ENCODE assay signal across 9 mouse cellular contexts in the genomic region with DNA sequence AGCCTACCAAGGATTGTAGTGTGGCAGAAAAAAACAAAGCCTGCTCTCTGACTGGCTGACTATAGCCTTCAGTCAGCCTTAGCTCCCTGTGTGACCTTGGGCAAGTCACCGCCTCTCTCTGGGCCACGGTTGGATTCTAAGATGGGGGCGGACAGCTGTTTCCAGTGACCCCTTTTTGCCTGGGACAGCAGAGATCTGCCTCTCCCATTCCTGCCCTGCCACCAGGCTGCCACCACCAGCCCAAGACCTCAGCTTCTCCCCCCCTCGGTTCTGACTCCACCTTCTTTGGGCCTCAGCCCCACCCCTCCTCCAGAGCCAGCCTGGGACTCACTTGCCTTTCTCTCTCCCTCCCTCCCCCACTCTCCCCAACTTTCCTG. TPM values are rescaled to one million over a fixed set of nuclear protein-coding genes. Genes with fewer than 3 reads are reported as not detected.
DNase-seq lines count a peak whose midpoint lies in the region; ATAC-seq and TF ChIP-seq lines count a peak whose summit lies in the region.
"Had no signal": no experiment of that assay in that cellular context is flagged by ENCODE, and none has a peak within 500 bp of the region (broad histone marks: within the 10 kb centered on the region; RNA-seq: fewer than 3 reads in every experiment).

No protein-coding gene starts in this region.

- H3K9me3 ChIP-seq in hindbrain, embryonic 10.5 days: no peaks in the 10 kb centered on the region
- H3K9me3 ChIP-seq in hindbrain, embryonic 14.5 days (ENCODE audit: control insufficient read depth, low read length): no peaks in the 10 kb centered on the region
- H3K9me3 ChIP-seq in embryonic facial prominence, embryonic 15.5 days (replicated peaks): no peaks in the 10 kb centered on the region
- H3K9me3 ChIP-seq in stomach, postnatal 0 days (ENCODE audit: control insufficient read depth, low read length): no peaks in the 10 kb centered on the region

- peaks cover 83% of the 10 kb centered on the region for H3K4me1 ChIP-seq in hindbrain, embryonic 10.5 days (replicated peaks)
- peaks cover 14% of the 10 kb centered on the region; the same call in 1 of the 2 replicates for H3K4me1 ChIP-seq in hindbrain, embryonic 14.5 days (replicated peaks; ENCODE audit: control insufficient read depth, insufficient read depth, low read length)
- H3K4me1 ChIP-seq in spleen, adult 2 months (ENCODE audit: control insufficient read depth, insufficient read depth, insufficient read length): no peaks in the 10 kb centered on the region; the same call in 1 of the 2 replicates
- H3K4me1 ChIP-seq in embryonic facial prominence, embryonic 15.5 days: peaks cover 39% of the 10 kb centered on the region
- peaks cover 3% of the 10 kb centered on the region; the same call in 1 of the 2 replicates for H3K4me1 ChIP-seq in stomach, postnatal 0 days (replicated peaks; ENCODE audit: control insufficient read depth, insufficient read depth)

- H3K27ac ChIP-seq in hindbrain, embryonic 10.5 days: peak overlapping the region; percentile 87
- H3K27ac ChIP-seq in hindbrain, embryonic 14.5 days: no peak overlapping the region
- H3K27ac ChIP-seq in spleen, adult 2 months (ENCODE audit: insufficient read depth, low read length): peak overlapping the region; percentile 44; the same call in 1 of the 2 replicates
- peak overlapping the region; percentile 78; the same call in 1 of the 2 replicates for H3K27ac ChIP-seq in embryonic facial prominence, embryonic 15.5 days (replicated peaks)
- H3K27ac ChIP-seq in stomach, postnatal 0 days (replicated peaks): peak overlapping the region; percentile 74

- H3K4me2 ChIP-seq in hindbrain, embryonic 14.5 days (replicated peaks): no peak overlapping the region
- H3K4me2 ChIP-seq in embryonic facial prominence, embryonic 15.5 days (replicated peaks): no peak overlapping the region
- no peak overlapping the region for H3K4me2 ChIP-seq in stomach, postnatal 0 days (replicated peaks; ENCODE audit: low read depth)

- H3K9ac ChIP-seq in hindbrain, embryonic 14.5 days: no peak overlapping the region
- no peak overlapping the region for H3K9ac ChIP-seq in embryonic facial prominence, embryonic 15.5 days
- no peak overlapping the region for H3K9ac ChIP-seq in stomach, postnatal 0 days (ENCODE audit: low read length)

- TF ChIP-seq CTCF in spleen, adult 2 months (IDR thresholded peaks at IDR 0.05; ENCODE audit: extremely low read depth, insufficient read depth, insufficient read length, insufficient replicate concordance): no peak
- no peak for TF ChIP-seq CTCF in stomach, postnatal 0 days (IDR thresholded peaks at IDR 0.05; ENCODE audit: low read depth)

- TF ChIP-seq POLR2A in spleen, adult 2 months (IDR thresholded peaks at IDR 0.05; ENCODE audit: low read depth, low read length): no peak

- ATAC-seq in hindbrain, embryonic 14.5 days (ENCODE audit: low FRiP score): no peak
- ATAC-seq in embryonic facial prominence, embryonic 15.5 days (ENCODE audit: insufficient number of reproducible peaks, low FRiP score, low TSS enrichment, low read depth): no peak
- ATAC-seq in stomach, postnatal 0 days (ENCODE audit: low FRiP score, low TSS enrichment): no peak

- TF ChIP-seq EP300 in stomach, postnatal 0 days (optimal IDR thresholded peaks at IDR 0.05): no peak

- WGBS in hindbrain, embryonic 10.5 days: 35% methylated on average over 4 of the region's 4 CpGs
- 34% methylated on average over 4 of the region's 4 CpGs for WGBS in hindbrain, embryonic 14.5 days
- WGBS in spleen, adult 2 months: 80% methylated on average over 4 of the region's 4 CpGs
- 45% methylated on average over 4 of the region's 4 CpGs for WGBS in embryonic facial prominence, embryonic 15.5 days
- WGBS in stomach, postnatal 0 days: 43% methylated on average over 4 of the region's 4 CpGs

- peaks cover 32% of the 10 kb centered on the region for H3K36me3 ChIP-seq in hindbrain, embryonic 10.5 days
- peaks cover 28% of the 10 kb centered on the region for H3K36me3 ChIP-seq in hindbrain, embryonic 14.5 days (replicated peaks; ENCODE audit: control insufficient read depth, insufficient read depth)
- no peaks in the 10 kb centered on the region for H3K36me3 ChIP-seq in spleen, adult 2 months (ENCODE audit: control insufficient read depth, insufficient read depth, low read length)
- H3K36me3 ChIP-seq in embryonic facial prominence, embryonic 15.5 days: peaks cover 26% of the 10 kb centered on the region
- H3K36me3 ChIP-seq in stomach, postnatal 0 days (ENCODE audit: control insufficient read depth, insufficient read depth, low read length): peaks cover 7% of the 10 kb centered on the region; the same call in 1 of the 2 replicates

- peaks cover 26% of the 10 kb centered on the region for H3K27me3 ChIP-seq in hindbrain, embryonic 10.5 days (ENCODE audit: insufficient read depth, poor library complexity, severe bottlenecking)
- H3K27me3 ChIP-seq in hindbrain, embryonic 14.5 days (ENCODE audit: control insufficient read depth, insufficient read depth, low read length): no peaks in the 10 kb centered on the region
- H3K27me3 ChIP-seq in spleen, adult 2 months (ENCODE audit: control insufficient read depth, insufficient read depth, low read length): no peaks in the 10 kb centered on the region
- no peaks in the 10 kb centered on the region for H3K27me3 ChIP-seq in embryonic facial prominence, embryonic 15.5 days
- H3K27me3 ChIP-seq in stomach, postnatal 0 days (ENCODE audit: control insufficient read depth, insufficient read depth, low read length): no peaks in the 10 kb centered on the region

- no peak for DNase-seq in hindbrain, embryonic 10.5 days (ENCODE audit: low spot score)
- no peak for DNase-seq in hindbrain, embryonic 14.5 days (ENCODE audit: low spot score)
- DNase-seq in spleen, adult 2 months (ENCODE audit: low read depth in 1 of 2, low spot score in 2 of 2): no peak
- DNase-seq in spleen, postnatal 14 days (ENCODE audit: low spot score in 2 of 2): no peak
- DNase-seq in stomach, postnatal 0 days (ENCODE audit: low spot score): no peak
- DNase-seq in adipocyte (ENCODE audit: low spot score): no peak
- DNase-seq in thymus, postnatal 14 days: no peak
- DNase-seq: spleen, adult 18-20 months had no signal

- no peak overlapping the region for H3K4me3 ChIP-seq in hindbrain, embryonic 10.5 days
- no peak overlapping the region for H3K4me3 ChIP-seq in hindbrain, embryonic 14.5 days (replicated peaks; ENCODE audit: low read length)
- no peak overlapping the region for H3K4me3 ChIP-seq in spleen, adult 2 months (ENCODE audit: extremely low read depth, insufficient read depth, insufficient read length)
- no peak overlapping the region for H3K4me3 ChIP-seq in embryonic facial prominence, embryonic 15.5 days (replicated peaks)
- no peak overlapping the region for H3K4me3 ChIP-seq in stomach, postnatal 0 days (ENCODE audit: low read depth, low read length)

RNA-seq across cellular contexts. Expression of gene Kctd17, which starts 9.6 kb away (rescaled TPM):
- polyA plus RNA-seq in hindbrain, embryonic 10.5 days (2016; fragmentation: Nextera tagmentation; extraction: Ambion mirVana): 66.4 and 73.5 TPM in 2 replicates
- polyA plus RNA-seq in hindbrain, embryonic 14.5 days (2014; fragmentation: Nextera tagmentation; extraction: Ambion mirVana): 134 and 141 TPM in 2 replicates
- 61.5 and 85.3 TPM in 2 replicates for polyA plus RNA-seq in spleen, adult 2 months (2012; rRNA removed)
- 59.0 and 62.5 TPM in 2 replicates for polyA plus RNA-seq in embryonic facial prominence, embryonic 15.5 days (2015; fragmentation: Nextera tagmentation; extraction: Ambion mirVana)
- polyA plus RNA-seq in stomach, postnatal 0 days (2015; fragmentation: Nextera tagmentation; extraction: Ambion mirVana): 25.9 and 26.2 TPM in 2 replicates

RNA-seq across cellular contexts. Expression of gene Tmprss6, which starts 30.4 kb away (rescaled TPM):
- polyA plus RNA-seq in hindbrain, embryonic 10.5 days (2016; fragmentation: Nextera tagmentation; extraction: Ambion mirVana): not detected in 2 replicates
- polyA plus RNA-seq in hindbrain, embryonic 14.5 days (2014; fragmentation: Nextera tagmentation; extraction: Ambion mirVana): 0.48 and 1.1 TPM in 2 replicates
- polyA plus RNA-seq in spleen, adult 2 months (2012; rRNA removed): 0.21 and 0.35 TPM in 2 replicates
- 2.7 and 3.4 TPM in 2 replicates for polyA plus RNA-seq in embryonic facial prominence, embryonic 15.5 days (2015; fragmentation: Nextera tagmentation; extraction: Ambion mirVana)
- polyA plus RNA-seq in stomach, postnatal 0 days (2015; fragmentation: Nextera tagmentation; extraction: Ambion mirVana): 0.48 and 0.50 TPM in 2 replicates

RNA-seq across cellular contexts. Expression of gene Mpst, which starts 31.8 kb away (rescaled TPM):
- 1.4 and 1.5 TPM in 2 replicates for polyA plus RNA-seq in hindbrain, embryonic 10.5 days (2016; fragmentation: Nextera tagmentation; extraction: Ambion mirVana)
- polyA plus RNA-seq in hindbrain, embryonic 14.5 days (2014; fragmentation: Nextera tagmentation; extraction: Ambion mirVana): 3.2 and 4.2 TPM in 2 replicates
- polyA plus RNA-seq in spleen, adult 2 months (2012; rRNA removed): 97.7 and 117 TPM in 2 replicates
- 2.8 and 4.1 TPM in 2 replicates for polyA plus RNA-seq in embryonic facial prominence, embryonic 15.5 days (2015; fragmentation: Nextera tagmentation; extraction: Ambion mirVana)
- polyA plus RNA-seq in stomach, postnatal 0 days (2015; fragmentation: Nextera tagmentation; extraction: Ambion mirVana): 5.6 and 5.7 TPM in 2 replicates

RNA-seq across cellular contexts. Expression of gene Tst, which starts 32.3 kb away (rescaled TPM):
- 7.7 and 10.9 TPM in 2 replicates for polyA plus RNA-seq in hindbrain, embryonic 10.5 days (2016; fragmentation: Nextera tagmentation; extraction: Ambion mirVana)
- 21.4 and 23.7 TPM in 2 replicates for polyA plus RNA-seq in hindbrain, embryonic 14.5 days (2014; fragmentation: Nextera tagmentation; extraction: Ambion mirVana)
- polyA plus RNA-seq in spleen, adult 2 months (2012; rRNA removed): 16.3 and 16.8 TPM in 2 replicates
- polyA plus RNA-seq in embryonic facial prominence, embryonic 15.5 days (2015; fragmentation: Nextera tagmentation; extraction: Ambion mirVana): 49.1 and 68.9 TPM in 2 replicates
- 153 and 177 TPM in 2 replicates for polyA plus RNA-seq in stomach, postnatal 0 days (2015; fragmentation: Nextera tagmentation; extraction: Ambion mirVana)

RNA-seq across cellular contexts. Expression of gene Tex33, which starts 42.3 kb away (rescaled TPM):
- not detected in 2 replicates for polyA plus RNA-seq in hindbrain, embryonic 10.5 days (2016; fragmentation: Nextera tagmentation; extraction: Ambion mirVana)
- not detected in 2 replicates for polyA plus RNA-seq in hindbrain, embryonic 14.5 days (2014; fragmentation: Nextera tagmentation; extraction: Ambion mirVana)
- polyA plus RNA-seq in spleen, adult 2 months (2012; rRNA removed): not detected in 2 replicates
- polyA plus RNA-seq in embryonic facial prominence, embryonic 15.5 days (2015; fragmentation: Nextera tagmentation; extraction: Ambion mirVana): 0.83 TPM in 1 of 2 replicates, not detected in the other
- not detected in 2 replicates for polyA plus RNA-seq in stomach, postnatal 0 days (2015; fragmentation: Nextera tagmentation; extraction: Ambion mirVana)

Comparison
In these comparisons a context has a peak if more than half of its experiments do, and no peak if none do; other contexts are left out.
1. RNA of gene Mpst, which starts 31.8 kb away (polyA plus RNA-seq): 97.7 to 117 TPM in spleen, adult 2 months; 5.6 to 5.7 TPM in stomach, postnatal 0 days, 2.8 to 4.1 TPM in embryonic facial prominence, embryonic 15.5 days, 3.2 to 4.2 TPM in hindbrain, embryonic 14.5 days and 1.4 to 1.5 TPM in hindbrain, embryonic 10.5 days; every median in the first group is over 10 times any median in the second.